Mouse (Mus musculus) urinary bladder, postnatal 25 days (tissue): ENCODE results near the gene Csde1.

Experiments
- DNase-seq: peaks from one replicate; pipeline ENCODE4 v3.0.0; 2022; ENCODE audit warnings: low spot score

The Csde1 gene

GRCm38 (mm10) chr3:103058207-103059157 lies 38.3 kb downstream of the Csde1 start, which contains the start of gene Nras:
Gene Nras (plus strand): TSS chr3:103058285.
- peak; percentile 96 for DNase-seq

- DNase-seq, result no peak
Observed at GRCm38 (mm10) chr3:103066927-103067326, 46.7 kb downstream of the Csde1 start.

GRCm38 (mm10) chr3:103068971-103069370 lies 48.7 kb downstream of the Csde1 start:
- DNase-seq, result no peak

GRCm38 (mm10) chr3:103073771-103074170 lies 53.5 kb downstream of the Csde1 start, which contains the start of gene Ampd1:
Gene Ampd1 (plus strand): TSS chr3:103074014.
- no peak for DNase-seq

- DNase-seq, result no peak
Observed at GRCm38 (mm10) chr3:103075871-103076270, 55.6 kb downstream of the Csde1 start.

- no peak for DNase-seq
Observed at GRCm38 (mm10) chr3:103076476-103076875, 56.2 kb downstream of the Csde1 start.

GRCm38 (mm10) chr3:103079301-103079700 lies 59.1 kb downstream of the Csde1 start:
- no peak for DNase-seq

GRCm38 (mm10) chr3:103081051-103081450 lies 60.8 kb downstream of the Csde1 start:
- DNase-seq, result no peak

- no peak for DNase-seq
Observed at GRCm38 (mm10) chr3:103081861-103082453, 61.7 kb downstream of the Csde1 start.

- no peak for DNase-seq
Observed at GRCm38 (mm10) chr3:103082761-103083160, 62.5 kb downstream of the Csde1 start.

GRCm38 (mm10) chr3:103085986-103086385 lies 65.8 kb downstream of the Csde1 start:
- no peak for DNase-seq

- no peak for DNase-seq
Observed at GRCm38 (mm10) chr3:103091753-103092152, 71.5 kb downstream of the Csde1 start.

- no peak for DNase-seq
Observed at GRCm38 (mm10) chr3:103098662-103099061, 78.4 kb downstream of the Csde1 start.

GRCm38 (mm10) chr3:103099667-103100066 lies 79.4 kb downstream of the Csde1 start:
- DNase-seq, result no peak

GRCm38 (mm10) chr3:103100735-103101134 lies 80.5 kb downstream of the Csde1 start:
- DNase-seq, result no peak

- DNase-seq, result no peak
Observed at GRCm38 (mm10) chr3:103101194-103101593, 81.0 kb downstream of the Csde1 start.

GRCm38 (mm10) chr3:103101909-103102308 lies 81.7 kb downstream of the Csde1 start:
- peak; percentile 16 for DNase-seq

- DNase-seq, result peak; percentile 98
Observed at GRCm38 (mm10) chr3:103102454-103103390, 82.5 kb downstream of the Csde1 start, which contains the start of gene Dennd2c. Gene Dennd2c (plus strand): TSS chr3:103102604.
